Mouse (Mus musculus) heart, adult 2 months (tissue): ENCODE measurements around the gene Hspa1l. TPM values are rescaled to one million over a fixed set of nuclear protein-coding genes. Genes with fewer than 3 reads are reported as not detected.
A peak's percentile ranks its signal among the peaks of the same experiment; 100 is the strongest.

Experiments used
- DNase-seq, 2 experiments: peaks; one replicate each; pipeline ENCODE4 v3.0.0; 2021
- H3K27ac ChIP-seq: fragments of 200-600 bp; 2 replicates; pipeline ENCODE4 v1.8.1; 2022
- H3K27me3 ChIP-seq: fragments of 200-500 bp; 2 replicates; pipeline ENCODE4 v1.6.1; 2012; ENCODE audit warnings: mild to moderate bottlenecking, low read length, inconsistent platforms, mixed read lengths; ENCODE audit not compliant: control insufficient read depth, insufficient read depth
- H3K36me3 ChIP-seq: fragments of 200-500 bp; 2 replicates; pipeline ENCODE4 v1.6.1; 2012; ENCODE audit warnings: low read length, inconsistent platforms; ENCODE audit not compliant: control insufficient read depth, insufficient read depth
- H3K4me1 ChIP-seq: fragments of 200-500 bp; 2 replicates; pipeline ENCODE4 v1.6.1; 2011; ENCODE audit warnings: low read length; ENCODE audit not compliant: control insufficient read depth, insufficient read depth
- H3K4me3 ChIP-seq: fragments of 200-600 bp; 2 replicates; pipeline ENCODE4 v1.8.1; 2022
- H3K79me2 ChIP-seq: fragments of 200-500 bp; replicated peaks from 2 replicates; pipeline ENCODE4 v1.6.1; 2012; ENCODE audit warnings: mild to moderate bottlenecking, inconsistent platforms, low read length, moderate library complexity, mixed read lengths; ENCODE audit not compliant: control insufficient read depth, insufficient read depth
- H3K9ac ChIP-seq: fragments of 200-500 bp; 2 replicates; pipeline ENCODE4 v1.6.1; 2012; ENCODE audit warnings: low read depth, mild to moderate bottlenecking, control low read depth, inconsistent platforms, low read length, mixed read lengths
- CTCF ChIP-seq: fragments of 200-600 bp; IDR thresholded peaks from 2 replicates; pipeline ENCODE4 v1.8.1; 2022; ENCODE audit warnings: antibody characterized with exemption, mild to moderate bottlenecking, moderate library complexity
- EP300 ChIP-seq: fragments of 200-500 bp; IDR thresholded peaks from 2 replicates; pipeline ENCODE4 v1.6.1; 2011; ENCODE audit warnings: low read depth, low read length, control low read depth; ENCODE audit not compliant: insufficient read depth
- POLR2A ChIP-seq: fragments of 200-500 bp; IDR thresholded peaks from 2 replicates; pipeline ENCODE4 v1.6.1; 2011; ENCODE audit warnings: mild to moderate bottlenecking, low read depth, low read length, control low read depth; ENCODE audit not compliant: insufficient read depth
- WGBS: fragments of 180-500 bp; shearing (Covaris S2); methylation state at CpG from one replicate; pipeline ENCODE4 v1.1.7; 2018; 5-methylcytosine and 5-hydroxymethylcytosine counted together
- intact Hi-C: fragments of 180-260 bp; cut with DNase I; formaldehyde crosslinking; loops from one replicate; pipeline ENCODE4 v1.15.1; 2025
- polyA plus RNA-seq: library from polyadenylated mRNA; depleted of rRNA; stranded (reverse); fragments of >200 nt; gene quantifications from 2 replicates; pipeline ENCODE4 v1.2.3, GENCODE M21; 2012
- total RNA-seq, 2 experiments: library from RNA; stranded (reverse); gene quantifications; 2 replicates each; pipeline ENCODE4 v1.2.3; 2021

Gene Hspa1l
- total and polyA plus RNA-seq, 3 experiments = 3.6 to 10.9 (median 8.3) TPM

GRCm38 (mm10) chr17:35021163-35021808 lies 48.8 kb downstream of the Hspa1l start:
- H3K4me1 ChIP-seq = peaks cover 11% of the 10 kb centered on the region
- TF ChIP-seq EP300 (peak; percentile 86; the same call in 1 of the 2 replicates), POLR2A (no peak)

GRCm38 (mm10) chr17:35021842-35022477 lies 49.5 kb downstream of the Hspa1l start:
- WGBS = 27% methylated on average over 6 of the region's 6 CpGs
- intact Hi-C loops = loop anchor here (1.0 to 5.0 kb wide), 6 partner anchors 25 to 215 kb away; partner anchors contain the start of genes Abhd16a, Ddah2, Ly6g6d and Msh5
- TF ChIP-seq CTCF (peak; percentile 55), EP300 (no peak), POLR2A (peak; percentile 52; the same call in 1 of the 2 replicates)
- peak overlapping the region; percentile 17; the same call in 1 of the 2 replicates for H3K4me3 ChIP-seq
- peak overlapping the region; percentile 88 for H3K27ac ChIP-seq
- no peaks in the 10 kb centered on the region for H3K36me3 ChIP-seq
- no peaks in the 10 kb centered on the region for H3K79me2 ChIP-seq
- H3K9ac ChIP-seq = peak overlapping the region; percentile 49
- DNase-seq = peak in 1 of 2 experiments; percentile 57
- peaks cover 11% of the 10 kb centered on the region for H3K4me1 ChIP-seq
- no peaks in the 10 kb centered on the region for H3K27me3 ChIP-seq

More at GRCm38 (mm10) chr17:35021163-35021808, 48.8 kb downstream of the Hspa1l start:
- Histone ChIP-seq H3K27ac (peak overlapping the region; percentile 88), H3K27me3 (no peaks in the 10 kb centered on the region), H3K9ac (peak overlapping the region; percentile 28), H3K36me3 (no peaks in the 10 kb centered on the region), H3K79me2 (no peaks in the 10 kb centered on the region), H3K4me3 (peak overlapping the region; percentile 17)
- DNase-seq = peak; percentile 86 to 94
- intact Hi-C loops = loop anchor here (1.0 to 5.0 kb wide), 5 partner anchors 38 to 216 kb away; partner anchors contain the start of genes Abhd16a, Ddah2, Ly6g6d and Nfkbil1
- 7% methylated on average over 17 of the region's 17 CpGs for WGBS

GRCm38 (mm10) chr17:35022541-35023060 lies 50.1 kb downstream of the Hspa1l start:
- TF ChIP-seq EP300 (no peak), CTCF (no peak), POLR2A (no peak)

GRCm38 (mm10) chr17:35023221-35023620 lies 50.7 kb downstream of the Hspa1l start:
- Histone ChIP-seq H3K4me1 (peaks cover 11% of the 10 kb centered on the region), H3K9ac (no peak overlapping the region), H3K27ac (peak overlapping the region; percentile 88; the same call in 1 of the 2 replicates), H3K27me3 (no peaks in the 10 kb centered on the region), H3K4me3 (no peak overlapping the region), H3K79me2 (no peaks in the 10 kb centered on the region), H3K36me3 (no peaks in the 10 kb centered on the region)
- WGBS = 89% methylated on average over 5 of the region's 5 CpGs
- TF ChIP-seq POLR2A (no peak), EP300 (no peak), CTCF (no peak)
- DNase-seq = no peak
- intact Hi-C loops = loop anchor here (2.0 to 5.0 kb wide), 2 partner anchors 24 to 214 kb away; partner anchors contain the start of genes Msh5 and Nfkbil1

More at GRCm38 (mm10) chr17:35022541-35023060, 50.1 kb downstream of the Hspa1l start:
- Histone ChIP-seq H3K9ac (no peak overlapping the region), H3K79me2 (no peaks in the 10 kb centered on the region), H3K4me1 (peaks cover 11% of the 10 kb centered on the region), H3K36me3 (no peaks in the 10 kb centered on the region), H3K4me3 (no peak overlapping the region), H3K27ac (peak overlapping the region; percentile 88), H3K27me3 (no peaks in the 10 kb centered on the region)
- intact Hi-C loops = loop anchor here (2.0 to 5.0 kb wide), 2 partner anchors 24 to 215 kb away; partner anchors contain the start of genes Msh5 and Nfkbil1
- WGBS = 82% methylated on average over 8 of the region's 8 CpGs
- DNase-seq = no peak

GRCm38 (mm10) chr17:35023756-35024155 lies 51.3 kb downstream of the Hspa1l start:
- peaks cover 11% of the 10 kb centered on the region for H3K4me1 ChIP-seq
- H3K27me3 ChIP-seq = no peaks in the 10 kb centered on the region
- TF ChIP-seq CTCF (no peak), POLR2A (no peak), EP300 (no peak)
- no peaks in the 10 kb centered on the region for H3K36me3 ChIP-seq
- H3K9ac ChIP-seq = no peak overlapping the region
- peak overlapping the region; percentile 6 for H3K27ac ChIP-seq
- H3K4me3 ChIP-seq = no peak overlapping the region
- DNase-seq = peak in 1 of 2 experiments; percentile 39
- 58% methylated on average over 4 of the region's 4 CpGs for WGBS
- no peaks in the 10 kb centered on the region for H3K79me2 ChIP-seq
- intact Hi-C loops = loop anchor here (2.0 to 5.0 kb wide), 2 partner anchors 23 to 214 kb away; partner anchors contain the start of genes Msh5 and Nfkbil1
